Mouse (Mus musculus): ENCODE measurements at regions not wholly inside any gene's neighbourhood (a gene's known extent, or its start where the extent isn't known, plus 50 kb on each side); places are given as distances from the start of the nearest gene placed in this dataset.

GRCm38 (mm10) chr11:56290651-56291578 is 250.1 kb upstream of the Nmur2 start:
- no peak for DNase-seq (ENCODE audit: low spot score in 2 of 2)

GRCm38 (mm10) chr11:56285575-56286260 is 244.9 kb upstream of the Nmur2 start:
- peak in 1 of 2 experiments; percentile 7 for DNase-seq (ENCODE audit: low spot score in 2 of 2)

GRCm38 (mm10) chr11:56281201-56281600 is 240.4 kb upstream of the Nmur2 start:
- peak in 1 of 2 experiments; percentile 26 for DNase-seq (ENCODE audit: low spot score in 2 of 2)

- DNase-seq (ENCODE audit: low spot score in 2 of 2) = peak in 1 of 2 experiments; percentile 15
Observed at GRCm38 (mm10) chr11:56280216-56280615, 239.4 kb upstream of the Nmur2 start.

- no peak for DNase-seq (ENCODE audit: low spot score in 2 of 2)
Observed at GRCm38 (mm10) chr11:56269915-56270493, 229.2 kb upstream of the Nmur2 start.

- no peak for DNase-seq (ENCODE audit: low spot score in 2 of 2)
Observed at GRCm38 (mm10) chr11:56262726-56263125, 221.9 kb upstream of the Nmur2 start.

GRCm38 (mm10) chr11:56256356-56256755 is 215.5 kb upstream of the Nmur2 start:
- DNase-seq (ENCODE audit: low spot score in 2 of 2) = no peak

- DNase-seq (ENCODE audit: low spot score in 2 of 2) = peak in 1 of 2 experiments; percentile 37
Observed at GRCm38 (mm10) chr11:56254437-56254836, 213.6 kb upstream of the Nmur2 start.

- DNase-seq (ENCODE audit: low spot score in 2 of 2) = no peak
Observed at GRCm38 (mm10) chr11:56247333-56247823, 206.6 kb upstream of the Nmur2 start.

GRCm38 (mm10) chr11:56246549-56247332 is 205.9 kb upstream of the Nmur2 start:
- peak; percentile 51 to 83 for DNase-seq (ENCODE audit: low spot score in 2 of 2)

- DNase-seq (ENCODE audit: low spot score in 2 of 2) = peak; percentile 12 to 37
Observed at GRCm38 (mm10) chr11:56244951-56245350, 204.1 kb upstream of the Nmur2 start.

GRCm38 (mm10) chr11:56243447-56243846 is 202.6 kb upstream of the Nmur2 start:
- no peak for DNase-seq (ENCODE audit: low spot score in 2 of 2)

- no peak for DNase-seq (ENCODE audit: low spot score in 2 of 2)
Observed at GRCm38 (mm10) chr11:56238745-56239144, 197.9 kb upstream of the Nmur2 start.

GRCm38 (mm10) chr11:56224999-56225398 is 184.2 kb upstream of the Nmur2 start:
- DNase-seq (ENCODE audit: low spot score in 2 of 2) = no peak

- no peak for DNase-seq (ENCODE audit: low spot score in 2 of 2)
Observed at GRCm38 (mm10) chr11:56215706-56216105, 174.9 kb upstream of the Nmur2 start.

GRCm38 (mm10) chr11:56201844-56202243 is 161.0 kb upstream of the Nmur2 start:
- DNase-seq (ENCODE audit: low spot score in 2 of 2) = no peak

- DNase-seq (ENCODE audit: low spot score in 2 of 2) = no peak
Observed at GRCm38 (mm10) chr11:56195316-56195715, 154.5 kb upstream of the Nmur2 start.

- no peak for DNase-seq (ENCODE audit: low spot score in 2 of 2)
Observed at GRCm38 (mm10) chr11:56193426-56193825, 152.6 kb upstream of the Nmur2 start.

- no peak for DNase-seq (ENCODE audit: low spot score in 2 of 2)
Observed at GRCm38 (mm10) chr11:56173895-56174294, 133.1 kb upstream of the Nmur2 start.

- peak in 1 of 2 experiments; percentile 36 for DNase-seq (ENCODE audit: low spot score in 2 of 2)
Observed at GRCm38 (mm10) chr11:56173246-56173645, 132.4 kb upstream of the Nmur2 start.

- peak; percentile 20 to 73 for DNase-seq (ENCODE audit: low spot score in 2 of 2)
Observed at GRCm38 (mm10) chr11:56169576-56169975, 128.8 kb upstream of the Nmur2 start.

All from left cerebral cortex, adult 8-10 months (tissue).